Mouse (Mus musculus): ENCODE measurements around the gene Hnf4a. TPM values are rescaled to one million over a fixed set of nuclear protein-coding genes. Genes with fewer than 3 reads are reported as not detected.

Hnf4a gene
- polyA plus RNA-seq, 1 experiment from 2014 or later, result 4.4 TPM

DNA sequence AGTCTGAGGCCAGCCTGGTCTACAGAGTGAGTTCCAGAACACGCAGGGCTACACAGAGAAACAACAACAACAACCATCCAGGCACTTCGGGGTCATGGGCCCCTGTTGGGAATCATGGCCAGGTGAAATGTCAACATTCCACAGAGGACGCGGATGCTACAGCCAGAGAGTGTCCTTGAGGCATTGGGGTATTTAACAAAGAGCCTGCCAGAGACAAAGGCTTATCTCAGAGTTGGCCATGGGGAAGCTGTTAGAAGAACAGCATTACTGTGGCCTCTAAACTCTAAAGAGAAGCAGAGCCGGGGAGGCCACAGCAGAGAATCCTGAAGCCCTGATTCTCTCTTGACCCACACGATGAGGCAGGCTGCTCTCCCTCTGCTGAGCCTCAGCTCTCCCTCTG is 37.7 kb upstream of the Hnf4a start:
- Histone ChIP-seq H3K4me3 (no peak overlapping the region), H3K27me3 (ENCODE audit: insufficient read depth, poor library complexity, severe bottlenecking) (no peaks in the 10 kb centered on the region), H3K9me3 (no peaks in the 10 kb centered on the region), H3K27ac (no peak overlapping the region), H3K36me3 (peaks cover 28% of the 10 kb centered on the region), H3K4me1 (peaks cover 46% of the 10 kb centered on the region)
- 86% methylated on average over 6 of the region's 6 CpGs for WGBS
- DNase-seq (ENCODE audit: low spot score), result no peak

DNA sequence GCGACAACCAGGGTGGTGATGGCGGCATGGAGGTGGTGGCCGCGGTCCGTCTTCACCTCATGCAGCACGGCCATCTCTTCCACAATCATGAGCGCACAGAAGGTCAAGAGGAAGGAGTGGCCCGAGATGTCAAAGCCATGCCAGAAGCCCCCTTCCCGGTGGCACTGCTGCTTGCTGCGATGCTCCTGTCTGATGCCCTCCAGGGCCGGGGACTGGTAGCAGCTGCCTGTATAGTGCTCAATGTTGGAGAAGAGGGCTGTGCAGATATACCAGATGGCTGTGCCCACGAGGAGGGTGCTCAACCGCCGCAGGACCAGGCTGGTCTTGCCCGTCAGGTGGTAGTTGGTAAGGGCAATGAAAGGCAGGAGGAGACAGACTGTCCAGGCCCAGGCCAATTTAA is 36.9 kb upstream of the Hnf4a start:
- peaks cover 28% of the 10 kb centered on the region for H3K36me3 ChIP-seq
- DNase-seq (ENCODE audit: low spot score), result no peak
- H3K27me3 ChIP-seq (ENCODE audit: insufficient read depth, poor library complexity, severe bottlenecking), result no peaks in the 10 kb centered on the region
- H3K27ac ChIP-seq, result no peak overlapping the region
- no peak overlapping the region for H3K4me3 ChIP-seq
- no peaks in the 10 kb centered on the region for H3K9me3 ChIP-seq
- peaks cover 38% of the 10 kb centered on the region for H3K4me1 ChIP-seq
- 91% methylated on average over 15 of the region's 15 CpGs for WGBS

DNA sequence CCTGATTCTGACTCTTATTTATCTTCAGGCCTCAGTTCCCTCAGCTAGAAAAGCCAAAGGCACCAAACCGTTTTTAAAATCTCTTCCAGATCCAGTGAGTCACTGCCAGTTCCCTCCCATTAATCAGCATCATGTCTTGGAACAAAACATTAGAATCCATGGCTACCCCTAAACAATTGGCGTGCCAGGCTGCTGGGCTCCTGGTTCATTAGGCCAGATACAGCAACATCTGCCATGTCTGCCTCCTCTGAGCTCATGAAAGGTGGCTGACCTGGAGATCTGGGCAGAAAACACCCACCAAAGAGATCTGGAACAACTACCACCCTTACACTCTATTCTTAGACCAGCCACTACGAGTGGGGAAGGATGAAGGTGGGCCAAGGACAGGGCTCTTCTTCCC is 35.5 kb upstream of the Hnf4a start:
- Histone ChIP-seq H3K27ac (no peak overlapping the region), H3K36me3 (peaks cover 28% of the 10 kb centered on the region), H3K27me3 (ENCODE audit: insufficient read depth, poor library complexity, severe bottlenecking) (no peaks in the 10 kb centered on the region), H3K4me1 (peaks cover 24% of the 10 kb centered on the region), H3K9me3 (no peaks in the 10 kb centered on the region), H3K4me3 (peak overlapping the region; percentile 97; the same call in 1 of the 2 replicates)
- DNase-seq (ENCODE audit: low spot score), result no peak
- 69% methylated on average over 3 of the region's 3 CpGs for WGBS

DNA sequence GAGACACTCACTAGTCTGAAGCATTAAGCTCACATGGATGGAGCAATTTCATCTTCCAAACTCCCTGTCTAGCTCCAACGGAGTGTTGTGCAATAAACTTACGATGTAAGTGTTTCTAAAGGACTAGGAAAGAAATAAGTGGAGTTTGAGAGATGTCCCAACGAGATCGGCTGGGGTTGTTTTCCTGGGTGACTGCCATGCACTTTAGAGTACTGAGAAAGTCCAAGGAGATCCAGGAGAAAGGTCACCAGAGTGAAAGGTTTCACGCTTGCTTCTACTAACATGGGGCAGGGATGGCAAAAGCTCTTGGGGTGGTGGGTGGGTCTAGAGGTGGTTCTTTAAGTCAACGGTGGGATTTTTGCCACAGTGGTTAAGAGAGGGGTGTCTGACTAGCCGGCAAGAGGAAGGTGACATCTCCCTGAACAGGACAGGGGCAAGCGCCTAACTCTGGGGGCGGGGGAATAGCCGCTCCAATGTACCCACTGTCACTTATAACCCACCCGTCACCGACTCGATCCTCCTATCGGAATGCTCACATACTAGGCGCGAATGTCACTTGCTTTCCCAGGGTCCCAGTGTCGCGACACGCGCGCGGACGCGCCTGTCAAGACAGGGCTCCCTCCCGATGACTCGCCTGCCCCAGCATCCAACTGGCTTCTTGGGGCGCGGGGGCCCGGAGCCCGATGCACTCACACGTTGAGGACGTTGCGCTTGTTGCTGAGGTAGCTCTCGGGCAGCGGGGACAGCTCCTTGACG is 34.7 kb upstream of the Hnf4a start:
- H3K36me3 ChIP-seq, result peaks cover 25% of the 10 kb centered on the region
- H3K4me1 ChIP-seq, result peaks cover 18% of the 10 kb centered on the region
- 4% methylated on average over 36 of the region's 36 CpGs for WGBS
- DNase-seq (ENCODE audit: low spot score), result no peak
- peak overlapping the region; percentile 94 for H3K27ac ChIP-seq
- H3K27me3 ChIP-seq (ENCODE audit: insufficient read depth, poor library complexity, severe bottlenecking), result no peaks in the 10 kb centered on the region
- H3K9me3 ChIP-seq, result no peaks in the 10 kb centered on the region
- H3K4me3 ChIP-seq, result peak overlapping the region; percentile 97

DNA sequence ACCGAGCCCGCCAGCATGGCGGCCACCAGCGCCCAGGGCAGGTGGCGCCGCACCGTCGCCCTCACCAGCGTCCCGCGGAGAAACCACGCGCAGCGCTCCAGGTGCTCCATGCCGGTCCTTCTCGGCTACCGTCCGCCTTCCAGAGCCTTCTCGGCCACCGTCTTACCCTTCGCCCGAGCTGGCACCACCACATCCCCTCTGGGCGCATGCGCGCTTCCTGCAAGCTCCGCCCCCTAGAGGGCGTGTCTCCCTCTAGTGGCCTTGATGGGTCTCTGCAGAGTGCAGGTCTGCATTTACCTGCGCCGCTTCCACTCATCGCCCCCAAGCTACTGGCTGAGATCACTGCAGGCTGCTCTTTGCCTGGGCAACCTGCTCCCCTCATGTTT is 34.1 kb upstream of the Hnf4a start, which contains the start of gene Fitm2:
Gene Fitm2 (minus strand): TSS at position 164 of the 386 bp plus-strand sequence.
- Histone ChIP-seq H3K4me1 (peaks cover 16% of the 10 kb centered on the region), H3K9me3 (no peaks in the 10 kb centered on the region), H3K4me3 (peak within 1 kb of the TSS; percentile 97), H3K27me3 (ENCODE audit: insufficient read depth, poor library complexity, severe bottlenecking) (no peaks in the 10 kb centered on the region), H3K27ac (peak within 1 kb of the TSS; percentile 94), H3K36me3 (peaks cover 24% of the 10 kb centered on the region)
- DNase-seq (ENCODE audit: low spot score), result peak; percentile 97
- 0% methylated on average over 30 of the region's 30 CpGs for WGBS

DNA sequence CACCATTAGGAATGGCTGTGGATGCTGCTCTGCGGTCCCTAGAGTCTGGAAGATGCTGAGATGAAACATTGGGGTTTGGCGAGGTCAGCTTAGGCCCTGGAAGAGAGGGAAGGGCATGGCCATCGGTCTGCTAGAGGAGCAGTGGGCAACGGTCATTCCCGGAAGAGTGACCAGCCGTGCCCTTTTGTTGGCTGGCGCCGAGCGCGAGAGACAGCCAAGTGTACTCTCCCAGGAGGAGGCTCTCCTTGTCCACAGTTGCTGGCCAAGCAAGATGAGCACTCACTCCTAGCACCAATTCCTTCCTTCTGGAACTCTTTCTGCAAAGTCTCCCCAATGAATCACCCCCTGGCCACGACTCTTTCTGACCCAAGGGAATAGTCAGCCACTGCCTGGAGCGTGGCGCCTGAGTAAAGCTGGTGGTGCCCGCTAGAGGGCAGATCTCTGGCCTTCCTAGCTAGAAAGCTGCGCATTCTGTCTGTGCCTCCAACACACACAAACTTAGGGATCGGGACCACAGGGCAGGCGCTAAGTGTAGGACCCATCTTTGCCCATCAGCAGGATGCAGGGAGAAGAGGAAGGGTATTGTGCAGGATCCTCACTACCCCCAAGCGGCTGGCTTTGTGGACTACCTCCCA is 26.3 kb upstream of the Hnf4a start:
- no peaks in the 10 kb centered on the region for H3K9me3 ChIP-seq
- H3K27ac ChIP-seq, result no peak overlapping the region
- H3K27me3 ChIP-seq (ENCODE audit: insufficient read depth, poor library complexity, severe bottlenecking), result peaks cover 36% of the 10 kb centered on the region
- H3K4me1 ChIP-seq, result peaks cover 14% of the 10 kb centered on the region
- DNase-seq (ENCODE audit: low spot score), result no peak
- WGBS, result 46% methylated on average over 18 of the region's 18 CpGs
- H3K36me3 ChIP-seq, result no peaks in the 10 kb centered on the region
- H3K4me3 ChIP-seq, result no peak overlapping the region

DNA sequence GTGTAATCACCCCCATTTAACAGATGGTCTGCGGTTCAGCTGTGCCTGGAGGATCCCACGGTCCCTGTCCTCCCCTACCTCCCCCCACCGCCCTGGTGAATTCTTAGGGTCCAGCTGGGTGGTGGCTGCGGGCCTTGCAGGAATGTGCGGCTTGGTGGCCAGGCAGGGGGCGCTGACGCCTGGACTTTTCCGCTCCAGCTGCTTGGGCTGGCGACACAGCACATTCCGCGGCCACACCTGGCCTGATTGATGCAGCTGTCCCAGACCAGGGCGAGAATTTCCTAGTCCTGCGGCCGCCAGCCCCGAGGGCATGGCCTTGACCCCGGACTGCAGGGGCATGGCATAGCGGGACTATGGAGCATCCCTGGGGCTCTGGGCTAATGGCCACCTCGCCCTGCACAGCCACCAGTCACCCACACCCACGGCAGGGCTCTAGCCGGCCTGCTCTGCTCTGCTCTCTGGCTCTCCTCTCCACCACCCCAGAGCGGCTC is 25.0 kb upstream of the Hnf4a start:
- no peak overlapping the region for H3K27ac ChIP-seq
- H3K9me3 ChIP-seq, result no peaks in the 10 kb centered on the region
- DNase-seq (ENCODE audit: low spot score), result no peak
- peaks cover 14% of the 10 kb centered on the region for H3K4me1 ChIP-seq
- 2% methylated on average over 21 of the region's 21 CpGs for WGBS
- H3K4me3 ChIP-seq, result peak overlapping the region; percentile 50
- peaks cover 36% of the 10 kb centered on the region for H3K27me3 ChIP-seq (ENCODE audit: insufficient read depth, poor library complexity, severe bottlenecking)
- no peaks in the 10 kb centered on the region for H3K36me3 ChIP-seq

DNA sequence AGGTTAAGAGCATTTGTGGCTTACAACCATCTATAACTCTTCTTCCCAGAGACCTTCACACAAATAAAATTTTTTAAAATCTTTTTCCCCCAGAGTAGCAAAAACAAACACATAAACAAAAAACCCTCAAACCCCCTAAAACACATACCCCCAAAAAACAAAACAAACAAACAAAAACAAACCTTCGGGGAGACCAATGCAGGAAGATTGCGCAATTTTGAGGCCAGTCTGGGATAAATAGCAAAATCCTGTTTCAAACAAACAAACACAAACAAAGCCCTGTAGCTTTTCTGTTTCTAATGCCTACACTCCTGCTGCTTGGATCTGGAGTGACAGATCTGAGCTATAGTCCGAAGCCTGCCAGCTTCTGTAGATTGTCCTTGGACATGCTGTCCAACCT is 19.2 kb upstream of the Hnf4a start:
- 86% methylated on average over 3 of the region's 3 CpGs for WGBS
- no peaks in the 10 kb centered on the region for H3K9me3 ChIP-seq
- no peak for DNase-seq (ENCODE audit: low spot score)
- H3K4me3 ChIP-seq, result no peak overlapping the region
- H3K4me1 ChIP-seq, result peaks cover 5% of the 10 kb centered on the region
- H3K36me3 ChIP-seq, result no peaks in the 10 kb centered on the region
- peaks cover 18% of the 10 kb centered on the region for H3K27me3 ChIP-seq (ENCODE audit: insufficient read depth, poor library complexity, severe bottlenecking)
- H3K27ac ChIP-seq, result no peak overlapping the region

DNA sequence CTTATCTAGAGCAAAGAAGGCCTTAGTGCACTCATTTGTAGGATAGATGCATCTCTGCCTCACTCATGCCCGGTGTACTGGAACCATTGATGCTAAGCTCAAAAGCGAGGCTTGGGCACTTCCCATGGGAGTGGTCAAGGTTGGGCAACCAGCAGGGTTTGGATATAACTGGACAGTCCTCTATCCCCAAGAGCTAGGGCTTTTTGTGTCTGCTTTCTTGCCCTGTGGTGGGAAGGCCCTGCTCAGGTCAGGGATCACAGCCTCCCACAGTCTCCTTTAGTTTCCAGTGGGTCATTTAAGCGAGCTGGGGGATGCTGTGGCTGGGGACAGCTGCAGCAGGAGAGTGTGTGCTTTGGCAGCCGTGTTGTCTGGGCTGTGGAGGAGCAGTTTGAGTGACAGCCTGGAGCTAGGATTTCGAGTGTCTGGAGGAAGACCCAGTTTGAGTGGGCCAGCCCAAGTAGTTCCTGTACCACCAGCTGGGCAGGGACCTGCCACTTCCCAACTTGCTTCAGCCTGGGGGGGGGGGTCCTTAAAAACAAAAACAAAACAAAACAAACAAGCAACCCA is 16.8 kb upstream of the Hnf4a start:
- no peak overlapping the region for H3K27ac ChIP-seq
- H3K36me3 ChIP-seq, result no peaks in the 10 kb centered on the region
- peaks cover 20% of the 10 kb centered on the region for H3K4me1 ChIP-seq
- H3K27me3 ChIP-seq (ENCODE audit: insufficient read depth, poor library complexity, severe bottlenecking), result peaks cover 10% of the 10 kb centered on the region; the same call in 1 of the 2 replicates
- DNase-seq (ENCODE audit: low spot score), result no peak
- no peak overlapping the region for H3K4me3 ChIP-seq
- WGBS, result 58% methylated on average over 5 of the region's 5 CpGs
- no peaks in the 10 kb centered on the region for H3K9me3 ChIP-seq

DNA sequence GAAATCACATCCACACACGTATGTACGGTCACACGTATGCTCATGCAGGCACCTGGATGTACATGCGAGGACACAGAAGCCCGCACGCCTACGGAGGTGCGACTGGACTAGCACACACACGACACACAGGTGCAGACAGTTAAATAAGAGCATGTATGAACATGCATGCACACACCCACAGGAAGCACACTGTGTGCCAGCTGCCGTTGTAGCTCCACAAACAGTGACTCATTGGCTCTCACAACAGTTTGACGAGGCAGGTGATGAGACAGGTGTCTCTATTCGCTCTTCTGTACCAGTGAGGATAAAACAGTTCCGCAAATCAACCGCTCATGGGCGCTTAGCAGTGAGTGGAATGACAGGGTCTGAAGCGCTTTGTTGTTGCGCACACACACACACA is 16.0 kb upstream of the Hnf4a start:
- DNase-seq (ENCODE audit: low spot score), result no peak
- H3K27ac ChIP-seq, result no peak overlapping the region
- peaks cover 20% of the 10 kb centered on the region for H3K4me1 ChIP-seq
- no peak overlapping the region for H3K4me3 ChIP-seq
- H3K9me3 ChIP-seq, result no peaks in the 10 kb centered on the region
- WGBS, result 91% methylated on average over 17 of the region's 17 CpGs
- no peaks in the 10 kb centered on the region for H3K36me3 ChIP-seq
- peaks cover 10% of the 10 kb centered on the region; the same call in 1 of the 2 replicates for H3K27me3 ChIP-seq (ENCODE audit: insufficient read depth, poor library complexity, severe bottlenecking)

DNA sequence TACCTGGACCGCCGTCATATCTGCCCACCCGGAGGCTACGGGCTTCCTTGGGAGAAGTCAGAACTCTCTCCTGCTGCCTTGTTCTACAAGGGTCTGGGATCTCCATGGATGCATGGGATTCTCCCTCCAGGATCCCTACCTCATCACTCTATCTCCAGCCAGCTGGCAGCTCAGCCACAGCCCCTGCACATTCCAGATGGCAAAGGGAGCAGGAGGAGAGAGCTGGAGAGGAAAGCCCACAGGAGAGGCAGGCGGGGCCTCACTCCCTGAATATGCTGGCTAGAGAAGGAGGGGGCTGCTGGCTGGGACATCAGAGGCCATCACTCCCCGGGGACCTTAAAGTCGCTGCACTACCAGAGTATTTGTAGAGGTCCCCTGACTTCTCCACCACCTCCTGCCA is 15.3 kb upstream of the Hnf4a start:
- Histone ChIP-seq H3K36me3 (no peaks in the 10 kb centered on the region), H3K27me3 (ENCODE audit: insufficient read depth, poor library complexity, severe bottlenecking) (peaks cover 10% of the 10 kb centered on the region; the same call in 1 of the 2 replicates), H3K4me1 (peaks cover 20% of the 10 kb centered on the region), H3K9me3 (no peaks in the 10 kb centered on the region), H3K27ac (no peak overlapping the region), H3K4me3 (no peak overlapping the region)
- 45% methylated on average over 7 of the region's 7 CpGs for WGBS
- DNase-seq (ENCODE audit: low spot score), result no peak

DNA sequence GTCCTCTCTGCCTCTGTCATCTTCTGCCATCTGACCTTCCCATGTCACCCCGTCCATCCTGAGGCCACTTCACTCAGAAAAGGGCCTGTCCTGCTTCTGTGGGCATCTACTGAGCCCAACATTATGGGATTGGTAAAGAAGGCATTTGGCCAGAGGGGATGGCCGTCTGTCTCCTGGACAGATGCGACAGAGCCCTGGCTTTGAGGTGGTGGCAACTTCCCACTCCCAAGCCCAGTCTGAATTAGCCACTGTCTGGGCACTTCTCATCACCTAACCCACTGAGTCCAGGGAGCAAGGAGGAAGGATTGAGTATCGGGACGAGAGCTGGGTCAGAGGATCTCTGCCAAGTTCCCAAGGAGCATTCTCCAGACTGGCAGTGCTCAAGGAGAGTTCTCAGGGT is 14.6 kb upstream of the Hnf4a start, which contains the start of gene R3hdml:
Gene R3hdml (plus strand): TSS at position 301 of the 400 bp plus-strand sequence.
- Histone ChIP-seq H3K4me1 (peaks cover 20% of the 10 kb centered on the region), H3K27me3 (ENCODE audit: insufficient read depth, poor library complexity, severe bottlenecking) (peaks cover 10% of the 10 kb centered on the region; the same call in 1 of the 2 replicates), H3K27ac (no peak within 1 kb of the TSS), H3K36me3 (no peaks in the 10 kb centered on the region), H3K4me3 (no peak within 1 kb of the TSS), H3K9me3 (no peaks in the 10 kb centered on the region)
- no peak for DNase-seq (ENCODE audit: low spot score)
- WGBS, result 76% methylated on average over 5 of the region's 5 CpGs

DNA sequence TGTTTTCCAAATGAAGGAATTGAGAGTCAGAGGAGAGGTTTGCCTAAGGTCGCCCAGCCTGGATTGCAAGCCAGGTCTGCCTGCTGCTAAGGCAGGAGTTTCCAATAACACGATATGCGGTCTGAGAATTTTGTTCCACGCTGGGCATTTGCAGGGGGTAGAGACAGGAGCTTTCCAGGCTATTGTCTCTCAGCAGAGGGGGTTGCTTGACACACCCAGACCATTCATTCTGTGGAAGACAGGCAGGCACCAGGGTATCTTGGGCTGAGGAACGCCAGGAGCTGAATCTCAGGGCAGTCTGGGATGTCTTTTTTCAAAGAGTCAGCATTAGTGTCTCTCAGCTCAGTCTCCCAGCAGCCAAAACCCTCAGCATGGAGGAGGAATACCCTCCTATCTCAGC is 13.6 kb upstream of the Hnf4a start:
- WGBS, result 27% methylated on average over 5 of the region's 5 CpGs
- Histone ChIP-seq H3K36me3 (no peaks in the 10 kb centered on the region), H3K9me3 (no peaks in the 10 kb centered on the region), H3K4me3 (no peak overlapping the region), H3K4me1 (peaks cover 20% of the 10 kb centered on the region), H3K27me3 (ENCODE audit: insufficient read depth, poor library complexity, severe bottlenecking) (peaks cover 10% of the 10 kb centered on the region; the same call in 1 of the 2 replicates), H3K27ac (no peak overlapping the region)
- no peak for DNase-seq (ENCODE audit: low spot score)
